Mouse (Mus musculus): ENCODE data around the gene Meis1.
A peak's percentile ranks its signal among the peaks of the same experiment; 100 is the strongest.

The Meis1 gene

DNA sequence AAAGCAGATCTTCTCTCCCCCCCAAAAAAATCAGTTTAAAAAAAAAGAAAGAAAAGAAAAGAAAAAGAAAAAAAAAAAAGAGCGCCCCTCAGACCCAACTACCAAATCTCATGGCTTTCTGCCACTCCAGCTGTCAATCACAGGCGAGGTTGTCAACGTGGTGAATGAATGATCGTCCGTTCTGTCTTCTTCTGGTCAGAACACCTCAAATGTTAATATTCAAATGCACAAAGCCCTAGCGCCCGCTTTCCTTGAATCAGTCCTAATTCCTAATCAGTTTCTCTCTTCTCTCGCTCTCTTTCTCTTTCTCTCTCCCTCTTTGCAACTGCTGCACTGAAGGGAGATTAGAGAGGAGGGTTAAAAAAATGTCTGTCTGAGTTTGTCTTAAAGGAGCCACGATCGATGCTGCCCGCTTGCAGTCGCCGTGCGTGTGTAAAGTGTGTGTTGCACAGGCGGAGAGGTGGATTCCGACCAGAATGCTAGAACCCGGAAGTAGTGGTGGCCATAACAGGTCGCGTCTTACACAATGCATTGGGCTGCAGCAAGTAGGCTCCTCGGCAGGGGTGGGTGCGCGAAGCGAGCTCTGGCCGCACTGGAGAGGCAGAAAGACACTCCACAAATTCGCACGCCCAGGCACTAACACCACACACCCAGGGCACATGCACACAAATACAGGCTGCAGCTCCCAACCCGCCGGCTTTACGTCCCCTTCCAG lies at the start of gene Meis1:
Meis1 (minus strand) TSS at position 497 of the 715 bp plus-strand sequence.
- peak; percentile 92 for DNase-seq

- DNase-seq = no peak
These were observed 48.5 kb upstream of the Meis1 start for GRCm38 (mm10) chr11:19067334-19067733.

DNA sequence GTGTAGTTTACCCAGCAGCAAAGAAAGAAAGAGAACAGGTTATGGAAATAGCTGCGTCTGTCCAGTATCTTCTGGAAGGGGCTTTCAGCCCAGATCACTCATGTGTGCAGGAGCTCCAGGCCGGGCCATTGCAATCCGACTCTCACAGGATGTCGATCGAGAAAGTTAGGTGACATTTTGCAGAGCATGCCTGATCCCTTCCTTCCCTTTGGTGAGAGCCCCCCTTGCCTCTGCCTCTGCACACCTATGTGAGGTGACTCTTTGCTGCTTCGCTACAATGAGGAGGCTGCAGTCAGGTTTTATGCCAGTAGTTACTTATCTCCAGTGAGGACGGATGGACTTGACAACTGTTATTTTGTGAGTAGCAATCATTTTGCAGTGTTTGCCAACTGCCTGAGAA lies 30.5 kb upstream of the Meis1 start:
- no peak for DNase-seq

DNA sequence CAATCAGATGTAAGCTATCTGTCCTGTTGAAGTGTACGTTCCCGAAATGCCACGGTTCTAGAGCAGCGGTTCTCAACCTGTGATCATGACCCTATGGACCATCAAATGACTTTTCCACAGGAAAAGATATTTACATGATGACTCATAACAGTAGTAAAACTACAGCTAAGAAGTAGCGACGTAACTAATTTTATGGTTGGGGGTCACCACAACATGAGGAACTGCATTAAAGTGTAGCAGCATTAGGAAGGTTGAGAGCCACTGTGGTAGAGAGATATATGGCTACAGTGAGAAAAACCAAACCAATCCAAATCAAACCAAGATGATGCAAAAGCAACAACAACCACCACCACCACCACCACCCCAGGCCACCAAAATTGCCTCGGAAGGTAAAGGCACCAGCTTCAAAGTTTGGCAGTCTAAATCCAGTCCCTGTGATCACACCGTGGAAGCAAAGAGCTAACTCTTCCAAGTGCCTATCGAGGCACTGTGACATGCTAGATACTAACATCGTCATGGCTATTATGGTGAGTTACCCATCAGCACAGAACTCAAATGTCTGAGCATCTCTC lies 17.9 kb upstream of the Meis1 start:
- DNase-seq = no peak

- DNase-seq = peak; percentile 83
These were observed 8.1 kb upstream of the Meis1 start for GRCm38 (mm10) chr11:19026581-19027561.

DNA sequence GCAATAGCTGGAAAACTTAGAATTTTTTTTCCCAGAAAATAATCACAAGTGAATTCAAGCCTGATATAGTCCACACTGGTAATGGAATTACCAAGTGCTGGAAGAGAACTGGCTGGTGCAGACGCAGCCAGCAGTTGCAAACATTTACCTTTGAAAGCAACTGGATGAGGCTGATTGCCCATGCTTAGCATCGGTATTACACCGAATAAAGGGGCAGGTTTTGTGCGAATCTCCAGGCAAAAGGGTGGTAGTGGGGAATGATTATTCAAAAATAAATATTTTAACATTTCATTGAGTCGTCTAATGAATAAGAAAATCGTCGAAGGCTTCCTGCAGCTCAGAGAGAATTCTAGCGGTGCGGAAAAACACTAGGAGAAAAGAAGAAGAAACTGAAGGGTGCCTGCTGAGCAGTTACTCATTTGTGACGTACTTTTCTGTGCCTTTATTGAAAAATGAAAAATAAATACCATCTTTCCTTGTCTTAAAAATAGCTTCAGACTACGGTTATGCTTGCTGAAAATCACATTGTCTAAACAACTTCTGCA lies 7.3 kb upstream of the Meis1 start:
- no peak for DNase-seq

- DNase-seq = peak; percentile 68
These were observed 5.9 kb upstream of the Meis1 start for GRCm38 (mm10) chr11:19024496-19025265.

DNA sequence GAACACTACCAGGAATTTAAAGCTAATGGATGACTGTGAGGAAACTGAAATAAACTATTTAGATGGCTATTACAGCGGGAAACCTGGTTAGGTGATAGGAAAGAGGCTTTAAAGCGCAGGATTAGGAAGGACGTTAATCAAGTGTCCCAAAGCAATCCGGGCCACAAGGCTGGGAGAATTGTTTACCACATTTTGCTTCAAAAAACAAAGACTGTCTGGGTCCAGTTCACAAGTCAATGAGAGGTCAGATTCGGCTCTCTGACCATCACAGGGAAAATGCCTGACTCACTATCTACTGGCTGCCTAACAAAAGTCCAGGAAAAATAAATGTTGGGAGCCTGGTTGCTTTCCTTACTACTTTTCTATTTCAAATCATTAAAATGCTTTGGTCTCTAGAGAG lies 4.6 kb upstream of the Meis1 start:
- DNase-seq = peak; percentile 48

DNA sequence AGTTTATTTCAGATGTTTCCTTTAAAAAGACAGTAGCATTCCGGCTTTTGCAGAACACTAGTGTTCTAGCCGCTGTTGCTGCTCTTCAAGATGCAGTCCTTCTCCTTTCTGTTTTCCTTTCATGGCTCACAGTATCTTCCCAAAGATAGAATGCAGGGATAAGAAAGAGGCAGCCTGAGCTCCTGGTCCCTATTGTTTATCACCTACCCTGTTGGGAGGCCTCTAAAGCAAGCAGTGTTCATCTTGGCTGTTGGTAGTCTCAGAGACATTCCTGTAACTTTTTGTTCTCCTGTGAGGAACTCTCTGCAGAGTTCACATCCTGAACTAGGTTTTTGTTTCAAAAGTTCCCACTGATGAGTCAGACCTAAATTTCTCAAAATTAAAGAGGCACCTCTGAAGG lies 3.8 kb upstream of the Meis1 start:
- DNase-seq = no peak

DNA sequence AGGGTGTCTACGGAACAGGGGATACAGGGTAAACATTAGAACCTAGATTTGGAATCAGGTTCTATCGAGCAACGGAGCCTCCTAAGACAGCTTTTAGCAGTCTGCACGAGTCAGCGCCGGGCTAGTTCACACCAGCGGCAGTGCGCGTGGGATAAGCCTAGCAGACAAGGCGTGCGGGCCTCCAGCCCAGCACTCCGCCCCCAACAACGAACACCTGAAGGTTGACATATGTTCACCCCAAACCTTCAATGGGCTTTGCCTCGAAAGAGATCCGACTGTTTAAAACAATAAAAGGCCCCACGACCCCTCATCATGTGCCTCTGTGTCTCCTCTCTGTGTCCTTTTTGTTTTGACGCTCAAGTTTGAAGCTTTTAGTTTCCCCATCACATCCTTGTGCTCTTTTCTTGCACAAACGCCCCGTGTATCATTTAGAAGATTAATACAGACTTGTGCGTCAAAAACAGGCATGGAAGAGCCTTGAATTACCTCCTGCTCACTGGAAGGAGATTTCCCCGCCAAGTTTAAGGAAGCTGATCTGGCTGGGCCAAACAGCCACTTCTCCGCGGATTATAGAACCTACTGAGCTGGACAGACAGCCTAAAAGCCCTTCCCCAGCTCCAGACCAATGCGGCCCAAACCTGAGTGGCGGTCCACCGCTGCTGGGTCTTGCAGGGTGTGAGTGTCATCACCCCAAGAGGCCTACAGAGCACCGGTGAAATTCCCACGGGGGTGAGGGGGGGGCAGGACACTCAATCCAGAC lies 2.3 kb upstream of the Meis1 start:
- DNase-seq = peak; percentile 12

GRCm38 (mm10) chr11:19020371-19020824 lies 1.6 kb upstream of the Meis1 start:
- peak; percentile 92 for DNase-seq

DNA sequence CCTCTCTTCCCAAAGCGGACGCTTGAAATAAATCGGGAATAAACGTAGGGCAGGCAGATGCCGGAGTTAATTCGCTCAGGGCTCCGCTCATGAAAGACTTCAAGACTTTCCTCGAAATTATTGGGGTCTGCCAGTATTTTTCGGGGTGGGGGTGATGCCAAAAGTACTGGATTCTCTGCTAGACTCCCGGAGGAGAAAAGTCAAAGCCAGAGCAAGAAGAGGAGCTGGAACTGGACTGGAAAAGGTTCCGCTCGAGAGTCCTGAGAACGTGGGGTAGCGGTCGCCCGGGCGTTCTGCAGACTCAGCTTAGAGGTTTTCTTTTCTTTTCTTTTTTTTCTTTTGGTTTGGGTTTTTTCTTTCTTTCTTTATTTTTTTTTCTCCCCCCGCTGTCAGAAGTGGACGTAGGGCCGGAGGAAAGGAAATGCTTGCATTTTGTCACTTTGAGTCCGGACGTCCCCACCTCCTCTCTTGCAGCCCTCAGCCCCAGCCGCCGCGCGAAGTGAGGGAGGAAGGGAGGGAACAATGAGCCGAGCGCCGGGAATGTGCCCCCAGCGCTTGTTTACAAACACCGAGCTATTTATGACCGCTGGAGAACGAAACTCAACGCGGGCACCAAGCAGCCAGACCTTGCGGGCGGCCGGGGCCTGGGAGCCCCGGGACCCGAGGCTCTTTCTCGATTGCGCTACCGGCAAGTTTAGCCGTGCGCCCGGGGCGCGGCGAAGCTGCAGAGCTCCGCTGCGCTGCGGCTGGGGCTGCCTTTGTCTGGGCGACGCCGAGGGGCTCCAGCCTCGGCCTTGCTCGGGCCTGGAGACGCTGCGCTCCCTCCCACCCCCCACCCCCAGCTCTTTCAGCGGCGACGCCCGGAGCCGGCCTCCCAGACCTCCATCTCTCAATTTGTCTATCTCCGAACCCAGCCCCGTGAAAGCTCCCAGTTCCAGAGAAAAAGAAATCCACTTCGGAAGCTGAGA lies 703 bp upstream of the Meis1 start:
- DNase-seq = peak; percentile 72

DNA sequence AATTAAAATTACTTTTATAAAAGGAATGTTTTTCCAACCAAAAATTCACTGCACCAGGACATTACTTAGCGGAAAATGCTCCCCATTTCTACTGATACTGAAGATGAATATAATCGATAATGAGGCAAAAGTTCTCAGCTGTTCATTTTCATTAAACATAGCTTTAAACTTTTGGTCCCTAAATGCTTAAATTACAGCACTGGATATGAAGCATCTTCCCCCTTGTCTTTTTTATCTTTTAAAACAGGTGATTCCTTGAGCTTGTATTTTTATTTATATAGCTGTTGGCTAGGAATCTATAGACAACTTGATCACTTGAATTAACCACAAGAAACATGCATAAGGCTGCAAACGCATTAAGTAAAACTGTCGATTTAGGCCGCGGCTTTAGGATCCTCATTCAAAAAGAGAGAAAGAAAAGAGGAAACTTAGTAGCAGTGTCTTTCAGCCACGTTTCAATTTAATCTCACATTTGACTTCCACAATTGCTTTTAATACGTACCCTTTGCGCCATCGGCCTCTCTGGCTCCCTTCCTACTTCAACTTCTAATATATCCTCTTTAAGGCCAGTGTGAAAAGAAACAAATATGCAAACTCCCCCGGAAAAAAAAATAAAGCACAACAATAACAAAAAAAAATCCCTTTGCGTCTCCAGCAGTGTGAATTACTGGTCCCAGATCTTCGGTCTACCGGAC lies 919 bp downstream of the Meis1 start:
- no peak for DNase-seq

- DNase-seq = no peak
These were observed 1.5 kb downstream of the Meis1 start for GRCm38 (mm10) chr11:19017262-19017661.

DNA sequence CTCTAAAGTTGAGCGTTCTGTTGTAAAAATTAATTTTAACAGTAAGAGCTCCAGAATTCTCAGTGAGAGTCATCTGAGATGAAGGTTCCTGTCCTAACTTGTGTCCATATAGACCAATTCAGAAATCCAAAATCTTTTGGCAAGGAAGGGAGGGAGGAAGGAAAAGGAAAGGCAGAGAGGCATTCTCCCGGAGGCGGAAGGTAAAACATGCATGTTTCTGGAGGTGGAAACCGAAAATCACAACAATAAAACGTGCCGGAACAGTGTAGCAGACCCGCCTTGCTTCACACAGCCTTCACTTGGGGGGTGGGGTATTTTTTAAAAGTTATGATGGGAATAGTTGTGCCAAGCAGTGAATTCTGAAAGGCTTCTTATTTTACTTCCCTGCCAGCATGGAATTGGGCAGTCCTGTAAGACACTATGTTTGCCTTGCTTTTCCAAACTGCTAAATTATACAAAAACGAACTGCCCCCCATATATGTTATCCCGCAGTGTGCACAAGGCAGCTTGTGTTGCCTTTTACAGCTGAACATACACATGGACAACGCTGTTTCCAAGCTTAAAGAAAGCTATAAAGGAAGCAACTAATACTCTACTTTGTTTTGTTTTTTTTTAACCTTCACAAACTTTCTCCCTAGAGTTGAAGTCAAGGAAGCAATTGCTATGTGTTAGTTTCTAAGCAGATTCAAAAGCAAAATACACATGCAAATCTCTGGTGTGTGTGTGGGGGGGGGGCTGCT lies 2.1 kb downstream of the Meis1 start:
- DNase-seq = peak; percentile 9

DNA sequence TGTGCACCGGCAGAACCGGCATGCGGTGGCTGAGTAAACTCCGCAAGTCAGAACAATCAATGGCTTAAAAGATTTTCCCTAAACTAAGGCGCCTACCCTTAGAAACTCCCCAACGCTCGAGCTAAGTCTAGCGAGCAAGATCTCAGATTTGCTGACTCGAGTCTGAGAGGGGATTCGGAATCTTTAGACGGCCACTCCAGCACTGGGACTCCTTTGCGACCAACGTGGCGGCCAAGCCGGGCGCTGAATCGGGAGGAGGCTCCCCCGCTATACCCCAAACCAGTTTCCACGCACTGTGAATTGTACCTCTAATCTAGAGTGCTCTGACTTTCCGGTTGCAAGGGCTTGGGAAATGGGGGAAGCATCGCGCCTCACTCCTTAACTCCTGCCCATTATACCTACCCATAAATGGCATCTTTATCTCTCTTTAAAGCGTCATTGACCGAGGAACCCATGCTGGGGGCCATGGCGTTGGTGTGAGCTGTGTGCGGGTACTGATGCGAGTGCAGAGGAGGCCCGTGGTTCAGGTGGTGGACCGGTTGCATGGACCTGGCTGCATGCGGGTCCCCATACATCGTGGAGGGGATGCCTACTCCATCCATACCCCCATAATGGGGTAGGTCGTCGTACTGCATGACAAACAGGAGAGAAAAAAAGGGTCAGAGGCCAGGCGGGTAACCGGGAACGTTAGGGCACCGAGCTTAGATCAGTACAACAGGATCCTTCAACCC lies 2.9 kb downstream of the Meis1 start:
- DNase-seq = peak; percentile 8

- DNase-seq = no peak
These were observed 3.4 kb downstream of the Meis1 start for GRCm38 (mm10) chr11:19015381-19015730.

DNA sequence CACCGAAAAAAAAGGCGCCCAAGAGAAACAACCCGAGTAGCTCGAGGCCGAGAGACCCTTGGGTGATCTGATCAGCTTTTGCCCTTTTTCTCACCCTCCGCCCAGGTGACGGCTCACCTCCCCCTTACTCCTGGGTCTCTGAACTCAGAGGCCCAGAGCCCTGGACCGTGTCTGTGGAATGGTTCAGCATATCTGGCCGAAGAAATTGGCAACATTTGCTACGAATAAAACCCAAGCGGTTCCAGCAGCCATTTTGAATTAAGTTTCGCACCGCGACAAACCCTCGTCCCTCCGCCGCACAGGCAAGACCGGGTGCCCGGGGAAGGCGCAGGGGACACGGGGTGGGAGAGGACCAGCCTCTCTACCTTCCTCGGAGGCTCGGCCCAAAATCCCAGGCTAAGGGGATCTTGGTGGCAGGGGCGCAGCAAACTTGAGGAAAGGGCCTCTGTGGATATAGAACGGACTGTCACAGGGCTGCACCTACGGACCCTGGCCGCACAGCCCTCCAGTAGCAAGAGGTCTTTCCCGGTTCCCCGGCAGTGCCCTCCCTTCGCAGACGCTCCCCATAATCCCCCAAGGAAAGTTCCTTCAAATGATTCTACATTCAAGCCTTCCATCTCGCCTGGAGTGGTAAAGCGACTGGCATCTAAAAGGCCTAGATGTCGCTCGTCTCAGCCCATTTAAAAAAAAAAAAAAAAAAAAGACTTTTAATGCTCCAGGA lies 4.2 kb downstream of the Meis1 start:
- peak; percentile 17 for DNase-seq
